Mouse (Mus musculus): ENCODE measurements around the gene Ggn.
"Not testable (repeated sequence)": the region's sequence is repeated elsewhere in the genome, so short reads cannot be mapped to it uniquely, and the experiment has no call there.

Ggn gene

DNA sequence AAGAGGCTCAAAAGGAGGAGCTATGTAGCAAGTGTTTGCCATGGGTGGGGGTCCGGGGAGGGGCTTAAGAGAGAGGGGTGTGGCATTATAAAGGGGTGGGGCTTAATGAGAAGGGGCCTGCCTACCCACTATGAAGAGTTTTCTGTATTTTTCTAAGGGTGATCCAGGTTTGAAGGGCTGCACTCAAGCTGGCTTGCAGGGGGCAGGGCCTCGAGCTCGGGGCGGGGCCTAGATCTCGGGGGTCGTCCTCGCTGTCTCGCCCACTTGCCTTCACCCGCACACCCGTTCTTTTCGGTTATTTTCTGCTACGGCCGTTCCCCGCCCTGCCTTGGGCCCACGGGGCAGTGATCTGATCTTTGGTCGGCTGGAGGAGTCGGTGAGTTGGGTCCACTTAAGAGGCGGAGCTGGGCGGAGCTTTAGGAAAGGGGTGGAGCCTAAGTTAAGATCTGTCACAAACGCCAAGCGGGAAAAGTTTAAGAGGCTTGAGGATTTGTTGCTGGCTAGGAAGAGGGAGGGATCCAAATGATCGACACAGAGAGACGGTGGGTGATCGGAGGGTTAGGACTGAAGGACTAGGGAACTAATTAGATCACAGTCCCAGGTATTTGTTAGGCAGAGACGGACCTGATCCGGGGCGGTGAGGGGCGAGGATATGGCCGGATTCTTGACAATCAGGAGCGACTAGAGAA lies at the start of gene Ggn, which contains the start of gene Spred3:
Gene Ggn, plus strand, starts transcription at position 145 of the 689 bp plus-strand sequence.
Gene Spred3, minus strand, starts transcription at position 346 of the 689 bp plus-strand sequence.
- peak; percentile 87 to 93 for DNase-seq

DNA sequence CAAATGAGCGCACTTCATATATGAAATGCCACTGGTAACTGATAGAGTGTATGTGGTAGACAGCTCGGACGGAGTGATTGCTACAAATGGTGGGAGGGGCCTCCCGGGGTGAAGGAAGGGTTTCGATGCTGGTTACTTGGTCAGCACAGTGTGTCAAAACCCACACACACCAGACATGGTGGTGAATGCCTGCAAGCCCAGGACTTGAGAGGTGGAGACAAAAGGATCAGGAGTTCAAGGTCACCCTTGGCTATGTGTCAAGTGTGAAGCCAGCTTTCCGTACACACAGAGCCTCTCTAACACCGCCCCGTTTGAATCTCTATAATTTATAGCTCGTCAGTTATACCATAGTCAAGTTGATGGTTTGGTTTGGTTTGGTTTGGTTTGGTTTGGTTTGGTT lies 47.2 kb upstream of the Ggn start:
- no peak for DNase-seq

DNA sequence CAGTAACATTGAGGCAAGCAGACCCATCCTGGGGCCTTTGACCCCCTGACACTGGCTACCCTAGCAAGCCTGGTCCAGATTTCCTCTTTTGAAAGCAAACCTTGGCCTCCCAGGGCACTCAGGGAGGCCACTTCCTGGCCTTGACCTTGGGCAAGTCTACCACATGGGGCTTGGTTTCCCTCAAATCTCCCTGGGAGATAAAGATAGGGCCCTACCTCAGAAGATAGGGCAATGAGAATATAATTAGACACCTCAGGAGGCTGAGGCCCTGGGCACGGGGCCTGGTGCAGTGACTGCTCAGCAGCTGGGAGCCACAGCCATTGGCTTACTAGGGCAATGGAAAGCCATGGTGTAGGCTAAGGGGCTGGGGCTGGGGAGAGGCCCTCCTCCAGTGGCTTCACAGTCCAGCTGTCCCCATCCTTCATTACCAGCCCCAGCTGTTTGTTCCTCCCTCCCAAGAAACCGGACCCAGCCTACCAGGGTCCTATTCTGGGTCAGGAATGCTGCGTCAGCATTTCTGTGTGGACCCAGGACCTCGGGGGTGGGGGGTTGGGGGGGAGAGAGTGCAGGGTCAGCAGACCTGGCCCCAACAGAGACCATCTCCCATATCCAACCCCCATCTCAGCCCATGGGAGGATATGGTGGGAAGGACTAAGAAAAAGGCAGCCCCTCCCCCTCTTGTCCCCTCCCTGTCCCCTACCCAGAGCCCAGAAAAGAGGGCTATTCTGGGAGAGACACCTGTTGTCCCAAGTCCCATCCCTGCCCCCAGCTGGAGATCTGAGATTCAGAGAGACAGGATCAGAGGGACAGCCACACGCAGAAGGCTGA lies 46.3 kb upstream of the Ggn start:
- DNase-seq: no peak

DNA sequence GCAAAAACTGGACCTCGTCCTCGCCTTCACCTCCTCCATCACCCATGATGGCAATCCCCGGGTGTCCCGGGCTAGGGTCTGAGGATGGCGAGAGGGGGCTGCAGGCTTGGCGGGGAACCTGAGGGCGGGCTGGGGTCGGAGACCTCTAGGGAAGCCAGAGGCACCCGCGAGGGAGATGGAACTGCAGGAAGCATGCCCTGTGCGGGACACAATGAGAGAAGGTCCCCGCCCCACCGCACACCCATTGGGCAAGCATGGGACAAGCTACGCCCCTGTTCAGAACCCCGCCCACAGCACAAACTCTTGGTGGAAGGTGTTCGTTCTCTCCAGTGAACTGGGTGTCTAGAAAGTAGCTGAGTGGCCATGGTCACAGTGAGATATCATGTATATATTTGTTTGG lies 45.0 kb upstream of the Ggn start, which contains the start of gene Ryr1:
Gene Ryr1, minus strand, starts transcription at position 210 of the 400 bp plus-strand sequence.
- DNase-seq: peak; percentile 11 to 30

DNA sequence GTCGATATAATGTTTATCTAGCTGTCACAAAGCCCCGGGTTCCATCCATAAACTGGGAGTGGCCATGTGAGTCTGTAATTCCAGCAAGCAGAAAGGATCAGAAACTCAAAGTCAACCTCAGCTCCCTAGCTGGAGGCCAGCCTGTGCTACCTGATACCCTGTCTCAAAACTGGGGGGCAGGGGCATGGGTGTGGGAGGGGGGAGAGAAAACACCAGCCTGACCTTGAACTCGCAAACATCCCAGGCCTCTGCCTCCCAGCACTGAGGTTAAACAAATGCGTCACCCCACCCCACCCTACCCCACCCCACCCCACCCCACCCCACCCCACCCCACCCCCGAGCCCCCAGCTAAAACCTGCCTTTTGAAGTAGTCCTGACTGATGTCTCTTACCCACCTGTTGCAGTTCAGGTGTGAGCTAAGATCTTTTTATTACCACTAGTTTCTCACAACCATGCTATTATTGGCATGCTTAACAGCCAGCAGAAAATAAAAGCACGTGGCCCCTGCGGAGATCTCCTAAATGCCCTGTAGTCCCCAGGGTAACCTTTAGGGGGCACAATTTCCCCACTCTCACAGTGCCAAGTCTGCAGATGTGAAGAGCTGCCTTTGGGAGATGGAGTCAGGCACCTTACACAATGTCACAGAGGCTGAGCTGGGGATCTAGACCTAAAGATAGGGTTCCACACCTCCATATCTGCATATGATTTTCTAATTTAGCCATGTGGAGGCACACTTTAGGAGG lies 43.7 kb upstream of the Ggn start:
- peak; percentile 59 to 79 for DNase-seq

DNA sequence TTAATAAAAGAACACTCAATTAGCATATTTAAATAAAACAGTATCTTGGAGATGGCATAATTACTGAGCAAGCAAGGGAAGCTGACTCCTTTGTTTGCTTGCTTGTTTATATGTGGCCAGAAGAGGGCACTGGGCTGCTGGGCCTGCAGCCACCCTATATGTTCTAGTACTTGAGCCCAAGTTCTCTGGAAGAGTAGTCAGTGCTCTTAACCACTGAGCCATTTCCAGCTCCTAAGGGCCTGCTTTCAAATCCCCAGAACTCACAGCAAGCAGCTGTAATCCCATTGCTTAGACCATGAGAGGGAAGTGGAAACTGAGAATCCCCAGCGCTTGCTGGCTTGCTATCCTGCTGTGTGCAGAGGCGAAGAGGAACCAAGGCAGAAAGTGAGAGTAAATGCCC lies 41.3 kb upstream of the Ggn start:
- no peak for DNase-seq

DNA sequence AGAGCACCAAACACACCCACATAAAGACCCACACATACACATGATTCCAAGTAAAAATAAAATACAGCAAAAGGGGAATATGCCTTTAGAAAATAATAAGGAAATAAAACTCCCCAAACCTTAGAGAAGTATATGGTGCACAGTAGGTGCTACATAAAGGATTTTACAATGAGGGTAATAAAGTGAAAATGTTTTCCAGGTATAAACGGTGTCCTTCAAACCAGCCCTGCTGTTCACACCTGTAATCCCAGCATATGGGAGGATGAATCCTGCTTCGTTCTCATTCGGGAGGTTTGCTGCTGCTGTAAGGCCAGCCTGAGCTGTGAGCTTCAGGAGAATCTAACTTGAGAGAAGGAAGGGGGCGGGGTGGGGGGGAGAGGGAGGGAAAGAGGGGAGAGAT lies 35.8 kb upstream of the Ggn start:
- no peak for DNase-seq

DNA sequence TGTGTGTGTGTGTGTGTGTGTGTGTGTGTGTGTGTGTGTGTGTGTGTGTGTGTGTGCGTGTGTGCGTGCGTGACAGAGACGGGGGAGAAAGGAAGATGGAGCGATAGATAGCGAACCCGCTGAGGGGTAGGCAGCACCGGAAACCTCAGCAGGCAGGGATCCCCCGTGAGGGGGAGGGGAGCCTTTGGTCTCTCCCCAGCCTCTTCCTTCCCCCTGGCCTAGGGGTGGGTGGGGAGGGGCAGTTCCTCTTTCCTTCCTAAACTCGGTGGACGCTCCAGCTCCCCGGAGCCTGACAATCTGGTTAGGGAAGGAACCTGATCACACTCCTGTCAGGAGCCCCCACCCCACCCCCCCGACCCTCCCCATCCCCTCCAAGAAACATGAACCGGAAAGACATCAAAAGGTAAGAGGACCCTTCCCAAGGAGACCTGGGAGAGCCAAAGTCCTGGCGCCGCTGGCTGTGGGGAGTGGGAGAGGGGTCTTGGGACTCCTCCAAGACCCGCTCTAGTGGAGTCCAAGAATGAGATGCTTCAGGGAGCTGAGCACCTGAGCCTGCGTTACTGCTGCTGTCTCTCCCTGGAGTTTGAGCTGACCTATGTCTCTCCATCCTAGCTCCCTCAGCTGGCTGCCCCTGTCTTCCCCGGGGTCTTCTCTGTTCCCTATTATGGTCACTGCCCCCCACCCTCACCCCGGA lies 35.2 kb upstream of the Ggn start, which contains the start of gene Rasgrp4:
Gene Rasgrp4, plus strand, starts transcription at position 159 of the 694 bp plus-strand sequence.
- DNase-seq: no peak

DNA sequence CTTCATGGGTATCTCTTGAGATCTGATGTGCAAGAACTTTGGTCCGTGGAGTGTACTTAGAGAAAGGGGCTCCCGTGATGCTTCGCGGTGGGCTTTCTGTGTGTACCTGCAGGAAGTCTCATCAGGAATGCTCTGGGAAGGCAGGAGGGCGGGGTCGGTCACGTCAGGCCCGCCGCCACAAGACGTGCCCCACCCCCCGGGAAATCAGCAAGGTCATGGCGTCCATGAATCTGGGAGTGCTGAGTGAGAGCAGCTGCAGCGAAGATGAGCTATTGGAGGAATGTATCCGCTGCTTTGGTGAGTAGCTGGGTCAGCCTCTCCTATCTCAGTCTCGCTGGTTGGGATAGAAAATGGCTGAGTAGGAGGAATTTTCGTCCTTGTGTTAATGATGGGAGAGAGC lies 32.6 kb upstream of the Ggn start:
- DNase-seq: no peak

DNA sequence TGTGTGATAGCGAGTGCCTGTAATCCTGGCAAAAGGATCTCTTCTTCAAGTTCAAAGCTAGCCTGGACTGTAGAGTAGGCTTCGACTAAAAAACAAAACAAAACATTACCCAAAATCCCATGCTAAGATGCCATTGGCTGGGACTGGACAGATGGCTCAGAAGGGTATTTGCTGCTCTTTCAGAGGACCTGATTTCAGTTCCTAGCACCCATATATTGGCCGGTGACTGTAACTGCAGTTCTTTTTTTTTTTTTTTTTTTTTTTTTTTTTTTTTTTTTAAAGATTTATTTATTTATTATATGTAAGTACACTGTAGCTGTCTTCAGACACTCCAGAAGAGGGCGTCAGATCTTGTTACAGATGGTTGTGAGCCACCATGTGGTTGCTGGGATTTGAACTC lies 30.8 kb upstream of the Ggn start:
- DNase-seq: not testable (repeated sequence)

DNA sequence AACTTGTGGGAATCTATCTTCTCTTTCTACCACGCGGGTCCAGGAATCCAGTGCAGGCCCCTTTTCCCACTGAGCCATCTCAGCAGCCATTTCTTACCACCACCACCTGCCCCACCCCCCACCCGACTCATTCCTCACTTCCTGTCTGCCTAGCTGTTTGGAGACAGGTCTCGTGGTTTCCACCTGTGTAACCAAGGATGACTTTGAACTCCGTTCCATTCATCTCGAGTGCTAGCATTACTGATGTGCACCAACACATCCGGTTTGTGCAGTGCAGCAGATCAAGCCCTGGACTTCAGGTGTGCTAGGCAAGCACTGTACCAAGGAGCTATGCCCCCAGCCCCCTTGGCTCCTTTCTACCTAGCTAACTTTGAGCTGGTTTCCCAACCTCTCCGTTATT lies 28.6 kb upstream of the Ggn start:
- no peak for DNase-seq

DNA sequence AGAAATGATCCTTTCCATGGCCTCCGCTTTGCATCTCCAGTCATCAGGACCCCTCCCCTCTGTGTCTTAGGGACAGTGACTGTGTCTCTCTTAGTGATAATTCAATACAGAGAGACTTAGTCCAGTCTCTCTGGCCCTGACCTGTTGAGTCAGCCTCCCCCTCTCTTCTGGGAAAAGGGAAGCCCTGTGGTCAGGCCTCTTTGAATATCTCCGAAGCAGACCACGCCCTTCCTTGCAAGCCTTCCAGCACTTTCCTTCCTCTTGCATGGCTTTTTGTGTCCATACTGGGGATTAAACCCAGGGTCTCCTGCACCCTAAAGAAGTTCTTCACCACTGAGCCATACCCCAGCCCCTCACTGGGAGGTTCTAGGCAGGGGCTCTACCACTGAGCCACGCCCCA lies 26.0 kb upstream of the Ggn start:
- no peak for DNase-seq

DNA sequence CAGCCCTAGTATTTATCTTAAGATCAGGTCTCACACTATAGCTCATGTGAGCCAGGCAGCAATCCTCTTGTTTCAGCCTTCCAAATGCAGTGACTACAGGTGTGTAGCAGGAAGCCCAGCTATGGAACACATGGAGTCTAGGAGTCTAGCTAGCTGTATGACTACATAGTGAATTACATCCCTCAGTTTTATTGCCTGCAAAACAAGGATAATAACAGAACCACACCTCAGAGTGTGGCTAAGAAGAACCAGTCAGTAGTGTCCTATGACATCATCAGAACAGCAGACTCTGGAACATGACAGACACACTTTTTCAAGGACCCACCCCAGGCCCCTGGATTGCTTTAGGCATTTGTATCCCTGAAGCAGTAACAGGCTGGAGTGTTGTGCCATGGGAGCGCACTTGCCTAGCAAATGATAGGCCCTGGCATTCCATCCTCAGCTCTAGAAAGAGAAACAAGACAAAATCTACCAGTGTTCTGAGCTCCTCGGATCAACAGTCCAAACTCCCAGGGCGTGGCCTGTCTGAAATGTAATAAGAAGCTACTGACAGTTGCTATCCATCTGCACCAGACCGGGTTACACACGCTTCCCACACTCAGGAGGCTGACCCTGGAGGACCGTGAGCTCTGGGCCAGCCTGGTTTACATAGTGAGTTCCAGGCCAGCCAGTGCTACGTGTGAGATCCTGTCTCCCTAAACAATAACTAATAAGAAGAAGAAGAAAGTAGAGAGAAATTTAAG lies 23.2 kb upstream of the Ggn start:
- no peak for DNase-seq

DNA sequence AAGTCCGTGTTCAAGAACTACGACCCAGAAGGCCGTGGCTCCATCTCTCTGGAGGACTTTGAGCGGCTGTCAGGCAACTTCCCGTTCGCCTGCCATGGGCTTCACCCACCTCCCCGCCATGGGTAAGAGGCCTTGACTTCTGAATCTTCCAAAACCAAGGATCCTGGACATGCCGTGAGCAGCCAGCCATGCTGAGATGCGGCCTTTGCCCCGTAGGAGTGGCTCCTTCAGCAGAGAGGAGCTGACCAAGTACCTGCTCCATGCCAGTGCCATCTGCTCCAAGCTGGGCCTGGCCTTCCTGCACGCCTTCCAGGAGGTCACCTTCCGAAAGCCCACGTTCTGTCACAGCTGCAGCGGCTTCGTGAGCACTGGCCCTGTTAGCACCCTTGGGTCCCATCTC lies 21.2 kb upstream of the Ggn start:
- DNase-seq: peak; percentile 47 to 61

DNA sequence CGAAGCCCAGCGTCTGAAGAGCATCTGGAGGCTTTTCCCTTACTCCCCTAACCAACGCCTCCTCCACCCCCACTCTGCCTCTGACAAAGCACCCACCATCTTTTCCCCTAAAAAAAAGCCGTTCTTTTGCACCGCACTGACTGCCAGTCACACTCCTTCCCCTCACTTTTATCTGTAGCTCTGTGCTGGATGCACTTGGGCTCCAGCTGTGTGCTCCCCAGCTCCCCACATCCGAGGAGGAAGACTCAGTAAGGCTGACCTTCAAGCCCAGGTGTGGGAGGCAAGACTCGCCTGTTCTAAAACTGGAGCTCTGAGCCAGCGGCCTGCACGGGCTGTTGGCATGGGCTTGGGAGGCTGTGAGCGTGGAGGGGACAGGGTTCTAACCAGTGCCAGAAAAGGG lies 18.5 kb upstream of the Ggn start:
- DNase-seq: no peak

DNA sequence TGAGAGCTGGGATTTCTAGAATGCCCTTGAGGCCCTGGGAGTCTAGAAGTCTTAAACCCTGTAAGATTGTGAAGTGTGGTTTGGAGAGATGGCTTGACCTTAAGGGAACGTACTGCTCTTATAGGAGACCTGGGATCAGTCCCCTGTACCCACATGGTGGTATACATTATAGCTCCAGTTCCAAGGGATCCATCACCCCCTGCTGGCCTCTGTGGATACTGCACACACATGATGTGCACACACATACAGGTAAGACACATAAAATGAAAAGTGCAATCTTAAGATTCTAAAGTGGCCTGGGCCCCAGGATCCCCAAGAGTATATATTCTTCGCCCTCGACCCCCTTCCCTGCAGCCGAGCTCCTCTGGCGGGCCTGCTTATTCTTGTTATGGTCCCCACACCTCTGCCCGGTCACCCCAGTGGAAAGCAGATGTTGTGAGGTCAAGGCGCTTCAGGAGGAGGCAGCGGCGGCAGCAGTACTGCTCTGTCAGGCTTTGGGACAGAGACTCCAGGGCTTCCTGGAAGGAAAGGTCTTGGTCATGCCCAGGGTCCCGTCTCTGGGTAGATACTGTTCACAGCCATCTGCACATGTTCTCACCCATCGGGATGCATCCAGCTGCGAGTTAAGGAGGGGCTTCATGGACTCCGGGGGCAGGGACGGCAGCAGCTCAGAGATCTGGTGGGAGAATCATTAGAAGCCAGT lies 15.8 kb upstream of the Ggn start:
- no peak for DNase-seq

DNA sequence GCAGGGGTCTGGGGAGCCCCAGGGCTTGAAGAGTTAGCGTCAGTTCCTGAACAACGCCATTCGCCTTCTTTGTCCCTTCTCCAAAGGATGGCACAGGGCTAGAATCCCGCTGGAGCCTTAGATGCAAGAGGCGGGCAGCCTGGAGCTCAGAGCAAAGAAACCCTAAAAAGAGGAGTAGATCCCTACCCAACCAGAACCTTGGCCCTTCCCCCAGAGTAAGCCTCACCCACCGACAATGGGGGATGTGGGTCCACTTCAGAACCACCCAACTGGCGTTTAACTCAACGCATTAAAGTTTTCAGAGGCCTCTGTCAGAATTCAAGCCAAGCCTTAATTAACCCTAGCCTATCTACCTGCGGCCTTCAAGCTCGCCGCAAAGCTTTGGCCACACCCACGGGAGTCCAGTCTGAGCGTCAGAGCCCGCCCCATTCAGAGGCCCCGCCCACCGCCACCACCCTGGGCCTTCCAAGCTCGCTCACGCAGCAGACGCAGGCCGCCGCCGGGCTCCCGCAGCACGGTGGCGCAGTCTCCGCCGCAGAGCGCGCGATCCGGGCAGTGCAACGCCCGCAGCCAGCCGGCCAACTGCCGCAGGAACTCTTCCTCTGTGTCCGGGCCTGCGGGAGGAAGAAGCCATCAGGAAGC lies 14.7 kb upstream of the Ggn start:
- DNase-seq: peak; percentile 88 to 90

DNA sequence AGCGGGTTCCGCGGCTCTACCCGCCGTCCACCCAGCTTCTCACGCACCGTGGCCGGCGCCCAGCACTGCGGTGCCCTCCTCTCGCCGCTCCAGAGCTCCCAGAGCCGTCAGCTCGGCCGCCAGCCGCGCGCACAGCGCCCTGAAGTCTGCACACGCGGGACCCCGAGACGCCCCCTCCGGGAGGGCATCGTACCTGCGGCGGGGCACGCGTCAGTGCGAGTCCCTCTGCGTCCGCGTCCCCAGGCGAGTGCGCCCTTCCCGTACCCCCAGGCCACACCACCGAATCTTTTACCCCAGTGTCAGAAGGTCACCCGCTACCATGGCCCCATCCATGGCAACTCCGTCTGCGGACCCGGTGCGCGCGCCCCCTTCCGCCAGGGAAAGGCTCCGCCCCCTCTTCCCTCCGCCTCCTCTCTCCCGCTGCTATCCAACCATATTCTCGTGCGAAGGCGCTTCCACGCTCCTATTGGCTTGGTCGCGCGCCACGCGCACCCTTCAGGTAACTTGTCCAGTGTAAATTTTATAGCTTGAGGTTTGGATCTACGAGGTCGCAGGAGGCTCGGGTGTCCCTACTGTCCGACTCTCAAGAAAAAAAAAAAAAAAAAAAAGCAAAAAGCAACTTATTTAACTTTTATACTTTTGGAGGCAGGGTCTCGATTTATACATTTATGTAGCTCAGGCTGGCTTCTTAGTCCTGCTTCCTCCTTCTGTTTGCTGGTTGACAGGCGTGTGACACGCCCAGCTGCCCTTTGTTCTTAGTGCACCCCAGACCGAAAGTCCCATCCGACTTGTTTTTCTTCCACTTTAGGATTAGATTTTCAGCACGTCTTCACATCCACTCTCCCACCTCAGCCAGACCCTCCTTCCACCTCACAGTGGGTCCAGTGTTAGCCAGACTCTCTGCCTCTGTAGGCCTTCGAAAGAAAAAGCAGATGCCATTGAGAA lies 13.9 kb upstream of the Ggn start, which contains the start of gene Fam98c:
Gene Fam98c, minus strand, starts transcription at position 397 of the 945 bp plus-strand sequence.
- peak; percentile 86 to 90 for DNase-seq

DNA sequence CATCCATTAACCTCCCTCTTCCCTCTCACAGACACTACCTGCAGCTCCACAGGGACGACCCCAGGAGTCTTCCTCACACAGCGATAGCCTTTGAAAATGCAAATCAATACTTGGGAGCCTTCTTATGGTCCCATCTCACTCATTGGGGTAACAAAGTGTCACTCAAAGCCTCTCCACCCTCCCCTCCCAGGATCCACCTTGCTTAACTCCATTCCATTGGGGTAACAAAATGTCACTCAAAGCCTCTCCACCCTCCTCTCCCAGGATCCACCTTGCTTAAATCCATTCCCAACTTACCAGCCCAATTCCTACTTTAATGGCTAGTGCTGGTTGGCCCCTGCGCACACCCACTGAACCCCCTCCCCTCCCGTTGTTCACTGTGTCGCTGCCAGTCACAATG lies 11.7 kb upstream of the Ggn start:
- DNase-seq: no peak

DNA sequence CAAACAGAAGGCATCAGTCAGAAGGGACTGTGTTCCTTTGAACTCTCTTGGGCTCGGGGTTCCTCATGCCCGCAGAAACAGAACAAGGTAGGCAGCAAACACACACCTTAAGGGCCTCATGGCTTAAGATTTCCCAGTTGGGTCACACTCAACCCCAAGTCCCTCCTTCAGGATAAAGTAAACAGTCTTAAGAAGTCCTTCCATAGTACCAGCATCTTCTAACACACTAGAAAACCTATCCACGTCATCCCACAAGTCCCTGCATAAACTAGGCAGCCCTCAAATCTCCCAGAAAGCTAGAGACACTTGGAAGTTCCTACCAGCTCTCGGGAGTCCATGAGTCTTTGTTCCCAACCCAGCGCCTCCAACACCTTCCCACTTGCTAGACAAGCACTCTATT lies 7.7 kb upstream of the Ggn start:
- no peak for DNase-seq

Data from kidney, adult 8-10 months (tissue).